Mouse (Mus musculus) cortical plate, adult 2 months (tissue): ENCODE measurements around the gene Teddm1b.

Experiments
- CTCF ChIP-seq: fragments of 200-500 bp; IDR thresholded peaks from 2 replicates; pipeline ENCODE4 v1.5.1; 2011; ENCODE audit warnings: mild to moderate bottlenecking, control low read depth, low read length; ENCODE audit not compliant: insufficient read depth; ENCODE audit errors: extremely low read depth
- POLR2A ChIP-seq: fragments of 200-500 bp; IDR thresholded peaks from 2 replicates; pipeline ENCODE4 v1.6.1; 2011; ENCODE audit warnings: mild to moderate bottlenecking, low read length, control low read depth; ENCODE audit not compliant: insufficient read depth; ENCODE audit errors: extremely low read depth

DNA sequence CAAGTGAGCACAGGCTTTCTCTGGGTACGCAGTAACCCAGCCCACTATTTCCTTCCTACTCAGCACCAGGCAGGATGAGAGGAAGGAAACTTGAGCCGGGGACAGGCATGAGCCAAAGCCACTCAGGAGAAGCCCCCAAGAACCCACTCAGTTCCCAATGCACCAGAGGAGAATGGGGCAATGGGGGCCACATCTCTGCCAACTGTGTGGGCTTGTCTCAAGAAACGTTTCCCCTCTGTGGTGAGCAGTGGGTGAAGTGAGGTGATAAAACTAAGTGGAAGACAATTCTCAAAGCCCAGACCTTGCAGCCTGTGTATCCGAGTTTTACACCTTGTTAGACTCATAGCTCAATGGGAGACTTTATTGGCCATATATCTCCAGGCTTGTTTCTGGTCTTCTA, 17.3 kb downstream of the Teddm1b start, which contains the start of gene Teddm1a:
- no peak for TF ChIP-seq POLR2A
- no peak for TF ChIP-seq CTCF
